Mouse (Mus musculus): ENCODE results near the gene Rnf224.

Gene Rnf224

GRCm38 (mm10) chr2:25240723-25241437 is 4.3 kb upstream of the Rnf224 start:
- ChIA-PET POLR2A (interaction anchor here (0.5 to 75.9 kb wide), 54 partner anchors 8 to 733 kb away, joined by 3 to 2347 read pairs (median 4); partner anchors contain the start of genes Nrarp (in 3 of the 4), Tmem203 (in 3 of the 4), Tor4a (in 3 of the 4) and Tubb4b (in 3 of the 4)), CTCF (interaction anchor here (0.5 to 4.7 kb wide), 18 partner anchors 8 to 343 kb away, joined by 3 to 54 read pairs (median 5); partner anchors contain the start of genes Tmem203 (in 1 of the 4) and Tubb4b (in 1 of the 4))

GRCm38 (mm10) chr2:25240310-25240709 is 3.7 kb upstream of the Rnf224 start:
- CTCF ChIA-PET = interaction anchor here (0.6 to 4.7 kb wide), 17 partner anchors 8 to 343 kb away, joined by 3 to 54 read pairs (median 5); partner anchors contain the start of genes Tmem203 (in 1 of the 4) and Tubb4b (in 1 of the 4)
- POLR2A ChIA-PET = interaction anchor here (0.5 to 75.9 kb wide), 53 partner anchors 8 to 733 kb away, joined by 3 to 2347 read pairs (median 4); partner anchors contain the start of genes Tmem203 (in 4 of the 4), Tor4a (in 3 of the 4), Tubb4b (in 3 of the 4) and Fam166a (in 2 of the 4)

- POLR2A ChIA-PET = interaction anchor here (0.6 to 75.9 kb wide), 25 partner anchors 10 to 337 kb away, joined by 3 to 2347 read pairs (median 5); partner anchors contain the start of genes Tmem203 (in 4 of the 4), Fam166a (in 2 of the 4), Nelfb (in 2 of the 4) and Rnf224 (in 2 of the 4)
- CTCF ChIA-PET = interaction anchor here (0.9 to 4.7 kb wide), 8 partner anchors 9 to 137 kb away, joined by 3 to 54 read pairs (median 4); partner anchors contain the start of gene Tmem203 (in 1 of the 4)
Measured at GRCm38 (mm10) chr2:25239766-25240165, 3.2 kb upstream of the Rnf224 start.

GRCm38 (mm10) chr2:25238106-25238505 is 1.5 kb upstream of the Rnf224 start:
- CTCF ChIA-PET = interaction anchor here in 2 of 4 experiments (1.3 to 2.7 kb wide), 2 partner anchors 10 kb away, joined by 5 to 22 read pairs; no protein-coding TSS in a partner anchor
- POLR2A ChIA-PET = interaction anchor here in 3 of 4 experiments (0.5 to 75.9 kb wide), 6 partner anchors 1 to 45 kb away, joined by 3 to 2347 read pairs (median 1600); partner anchors contain the start of genes AL732309.1 (in 2 of the 3), Anapc2 (in 2 of the 3), Cysrt1 (in 2 of the 3) and Fam166a (in 2 of the 3)

GRCm38 (mm10) chr2:25237522-25237921 is 935 bp upstream of the Rnf224 start:
- ChIA-PET POLR2A (interaction anchor here in 3 of 4 experiments (0.5 to 75.9 kb wide), 8 partner anchors 2 to 57 kb away, joined by 3 to 2347 read pairs (median 804); partner anchors contain the start of genes AL732309.1 (in 2 of the 3), Anapc2 (in 2 of the 3), Cysrt1 (in 2 of the 3) and Fam166a (in 2 of the 3)), CTCF (interaction anchor here in 2 of 4 experiments (1.3 to 2.7 kb wide), 4 partner anchors 9 to 25 kb away, joined by 5 to 22 read pairs (median 6); partner anchors contain the start of gene Tprn (in 1 of the 2))

- ChIA-PET POLR2A (interaction anchor here in 3 of 4 experiments (0.6 to 75.9 kb wide), 7 partner anchors 4 to 24 kb away, joined by 3 to 2347 read pairs (median 1600); partner anchors contain the start of genes Tubb4b (in 3 of the 3), AL732309.1 (in 2 of the 3), Anapc2 (in 2 of the 3) and Cysrt1 (in 2 of the 3)), CTCF (interaction anchor here in 1 of 4 experiments (1.3 kb wide), 1 partner anchor 14 kb away, joined by 4 read pairs; no protein-coding TSS in a partner anchor)
Measured at GRCm38 (mm10) chr2:25234551-25235220, 1.9 kb downstream of the Rnf224 start.

- CTCF ChIA-PET = no interaction called here
- POLR2A ChIA-PET = interaction anchor here in 3 of 4 experiments (0.7 to 75.9 kb wide), 7 partner anchors 5 to 40 kb away, joined by 3 to 2347 read pairs (median 1600); partner anchors contain the start of genes Tubb4b (in 3 of the 3), AL732309.1 (in 2 of the 3), Anapc2 (in 2 of the 3) and Cysrt1 (in 2 of the 3)
Measured at GRCm38 (mm10) chr2:25234050-25234449, 2.5 kb downstream of the Rnf224 start, which contains the start of gene Slc34a3. Slc34a3 (minus strand) TSS chr2:25234364.

GRCm38 (mm10) chr2:25233421-25233820 is 3.2 kb downstream of the Rnf224 start:
- POLR2A ChIA-PET = interaction anchor here in 3 of 4 experiments (0.7 to 75.9 kb wide), 7 partner anchors 6 to 160 kb away, joined by 4 to 2347 read pairs (median 1600); partner anchors contain the start of genes AL732309.1 (in 2 of the 3), Anapc2 (in 2 of the 3), Cysrt1 (in 2 of the 3) and Fam166a (in 2 of the 3)
- CTCF ChIA-PET = interaction anchor here in 2 of 4 experiments (0.5 to 0.6 kb wide), 2 partner anchors 41 to 184 kb away, joined by 3 to 11 read pairs; no protein-coding TSS in a partner anchor

- CTCF ChIA-PET = interaction anchor here in 2 of 4 experiments (0.7 to 5.3 kb wide), 5 partner anchors 10 to 62 kb away, joined by 3 to 54 read pairs (median 5); partner anchors contain the start of genes Cysrt1 (in 1 of the 2), Rnf208 (in 1 of the 2) and Tmem203 (in 1 of the 2)
- POLR2A ChIA-PET = interaction anchor here (0.5 to 75.9 kb wide), 14 partner anchors 4 to 296 kb away, joined by 3 to 2347 read pairs (median 6); partner anchors contain the start of genes Cysrt1 (in 3 of the 4), Rnf208 (in 3 of the 4), AL732309.1 (in 2 of the 4) and Anapc2 (in 2 of the 4)
Measured at GRCm38 (mm10) chr2:25231038-25231437, 5.5 kb downstream of the Rnf224 start.

GRCm38 (mm10) chr2:25230581-25230980 is 6.0 kb downstream of the Rnf224 start:
- POLR2A ChIA-PET = interaction anchor here (0.5 to 75.9 kb wide), 13 partner anchors 3 to 137 kb away, joined by 3 to 2347 read pairs (median 7); partner anchors contain the start of genes Cysrt1 (in 3 of the 4), Rnf208 (in 3 of the 4), AL732309.1 (in 2 of the 4) and Anapc2 (in 2 of the 4)
- CTCF ChIA-PET = interaction anchor here in 2 of 4 experiments (0.6 to 5.3 kb wide), 6 partner anchors 11 to 205 kb away, joined by 4 to 54 read pairs (median 14); partner anchors contain the start of genes Cysrt1 (in 1 of the 2), Rnf208 (in 1 of the 2), Tmem203 (in 1 of the 2) and Tor4a (in 1 of the 2)

GRCm38 (mm10) chr2:25229582-25229981 is 7.0 kb downstream of the Rnf224 start:
- CTCF ChIA-PET = interaction anchor here (1.1 to 5.3 kb wide), 12 partner anchors 10 to 171 kb away, joined by 4 to 54 read pairs (median 12); partner anchors contain the start of genes AL732309.1 (in 1 of the 4), Cysrt1 (in 1 of the 4), Fam166a (in 1 of the 4) and Nrarp (in 1 of the 4)

GRCm38 (mm10) chr2:25228995-25229530 is 7.5 kb downstream of the Rnf224 start:
- POLR2A ChIA-PET = interaction anchor here (0.6 to 75.9 kb wide), 36 partner anchors 2 to 295 kb away, joined by 3 to 2347 read pairs (median 4); partner anchors contain the start of genes Tprn (in 4 of the 4), AL732309.1 (in 3 of the 4), Tmem203 (in 3 of the 4) and Tor4a (in 3 of the 4)
- CTCF ChIA-PET = interaction anchor here (0.5 to 5.3 kb wide), 87 partner anchors 8 to 294 kb away, joined by 3 to 54 read pairs (median 5); partner anchors contain the start of genes Tor4a (in 4 of the 4), AL732309.1 (in 3 of the 4), Cysrt1 (in 3 of the 4) and Nrarp (in 3 of the 4)

More at GRCm38 (mm10) chr2:25229582-25229981, 7.0 kb downstream of the Rnf224 start:
- POLR2A ChIA-PET = interaction anchor here in 3 of 4 experiments (0.6 to 75.9 kb wide), 11 partner anchors 2 to 322 kb away, joined by 3 to 2347 read pairs (median 10); partner anchors contain the start of genes AL732309.1 (in 2 of the 3), Anapc2 (in 2 of the 3), Cysrt1 (in 2 of the 3) and Fam166a (in 2 of the 3)

- ChIA-PET POLR2A (interaction anchor here (0.7 to 75.9 kb wide), 41 partner anchors 1 to 1324 kb away, joined by 3 to 2347 read pairs (median 4); partner anchors contain the start of genes Tprn (in 4 of the 4), AL732309.1 (in 3 of the 4), Tmem203 (in 3 of the 4) and Tor4a (in 3 of the 4)), CTCF (interaction anchor here (0.5 to 5.3 kb wide), 103 partner anchors 8 to 1231 kb away, joined by 3 to 54 read pairs (median 4); partner anchors contain the start of genes AL732309.1 (in 4 of the 4), Ssna1 (in 4 of the 4), Tor4a (in 4 of the 4) and Anapc2 (in 3 of the 4))
Measured at GRCm38 (mm10) chr2:25228431-25228889, 8.1 kb downstream of the Rnf224 start.

GRCm38 (mm10) chr2:25227406-25227805 is 9.2 kb downstream of the Rnf224 start:
- ChIA-PET POLR2A (interaction anchor here (0.5 to 75.9 kb wide), 34 partner anchors 0 to 1325 kb away, joined by 3 to 2347 read pairs (median 4); partner anchors contain the start of genes AL732309.1 (in 3 of the 4), Stpg3 (in 3 of the 4), Tmem203 (in 3 of the 4) and Anapc2 (in 2 of the 4)), CTCF (interaction anchor here (0.6 to 5.3 kb wide), 31 partner anchors 9 to 269 kb away, joined by 3 to 54 read pairs (median 7); partner anchors contain the start of genes Cysrt1 (in 3 of the 4), Rnf208 (in 3 of the 4), AL732309.1 (in 2 of the 4) and Rnf224 (in 2 of the 4))

All from embryonic stem cell, embryonic (primary cell).